Mouse (Mus musculus) neural tube, embryonic 13.5 days (tissue): ENCODE results near the gene Eef1g. TPM values are rescaled to one million over a fixed set of nuclear protein-coding genes. Genes with fewer than 3 reads are reported as not detected.

Experiments
- ATAC-seq: fragments of 200-750 bp; cut with Nextera tagmentation; 2 replicates; pipeline ENCODE4 v1.8.0; 2017; ENCODE audit warnings: low read depth, mild to moderate bottlenecking, moderate TSS enrichment, moderate library complexity
- H3K27ac ChIP-seq: fragments of 300-500 bp; sonication (generic); replicated peaks from 2 replicates; pipeline ENCODE4 v1.5.1; 2015; ENCODE audit warnings: moderate library complexity, mild to moderate bottlenecking, inconsistent platforms
- H3K27me3 ChIP-seq: fragments of 300-500 bp; sonication (generic); 2 replicates; pipeline ENCODE4 v1.6.1; 2015; ENCODE audit warnings: mild to moderate bottlenecking, inconsistent platforms
- H3K36me3 ChIP-seq: fragments of 300-500 bp; sonication (generic); 2 replicates; pipeline ENCODE4 v1.6.1; 2015; ENCODE audit warnings: mild to moderate bottlenecking, inconsistent platforms
- H3K4me1 ChIP-seq: fragments of 300-500 bp; sonication (generic); replicated peaks from 2 replicates; pipeline ENCODE4 v1.6.1; 2015; ENCODE audit warnings: inconsistent platforms
- H3K4me2 ChIP-seq: fragments of 300-500 bp; sonication (generic); 2 replicates; pipeline ENCODE4 v1.6.1; 2015; ENCODE audit warnings: inconsistent platforms, mild to moderate bottlenecking, moderate library complexity
- H3K4me3 ChIP-seq: fragments of 300-500 bp; sonication (generic); 2 replicates; pipeline ENCODE4 v1.5.1; 2015; ENCODE audit warnings: mild to moderate bottlenecking, inconsistent platforms
- H3K9ac ChIP-seq: fragments of 300-500 bp; sonication (generic); 2 replicates; pipeline ENCODE4 v1.6.1; 2015; ENCODE audit warnings: moderate library complexity, mild to moderate bottlenecking, inconsistent platforms
- H3K9me3 ChIP-seq: fragments of 300-500 bp; sonication (generic); 2 replicates; pipeline ENCODE4 v1.6.1; 2016; ENCODE audit warnings: inconsistent platforms
- WGBS: fragments of 180-500 bp; shearing (Covaris S2); methylation state at CpG from one replicate; pipeline ENCODE4 v1.1.7; 2015; 5-methylcytosine and 5-hydroxymethylcytosine counted together
- polyA plus RNA-seq: library from polyadenylated mRNA; unstranded; fragments of >200 nt; fragmentation: Nextera tagmentation; extraction: Ambion mirVana; gene quantifications from 2 replicates; pipeline ENCODE4 v1.2.1, GENCODE M21; 2015

Eef1g gene
- polyA plus RNA-seq, 1 experiment from 2014 or later, result 323 TPM

GRCm38 (mm10) chr19:8976535-8976934 is 9.7 kb downstream of the Eef1g start:
- Histone ChIP-seq H3K27ac (no peak overlapping the region), H3K9ac (no peak overlapping the region), H3K9me3 (no peaks in the 10 kb centered on the region), H3K4me2 (no peak overlapping the region), H3K4me1 (peaks cover 14% of the 10 kb centered on the region), H3K36me3 (peaks cover 93% of the 10 kb centered on the region), H3K27me3 (no peaks in the 10 kb centered on the region), H3K4me3 (no peak overlapping the region)
- WGBS, result 66% methylated on average over 3 of the region's 3 CpGs
- peak; percentile 68; the same call in 1 of the 2 replicates for ATAC-seq

DNA sequence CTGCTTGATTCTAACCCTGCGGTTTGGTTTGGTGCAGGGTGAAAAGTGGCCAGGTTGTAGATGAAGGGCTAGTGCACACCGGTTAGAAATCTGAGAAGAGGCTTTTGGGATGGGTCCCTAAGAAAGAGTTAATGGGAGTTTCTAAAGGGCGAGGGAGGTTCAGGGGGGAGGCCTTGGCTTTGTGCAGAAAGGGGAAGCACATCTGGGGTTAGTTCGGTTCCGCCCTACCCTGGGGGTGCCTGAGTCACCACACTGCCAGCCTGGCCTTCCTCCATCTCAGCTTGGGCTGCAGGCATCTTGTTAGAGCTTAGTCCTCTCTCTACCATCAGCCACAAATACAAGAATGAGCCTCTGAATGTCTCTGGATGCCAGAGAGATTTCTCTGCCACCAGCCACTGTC is 13.9 kb downstream of the Eef1g start:
- WGBS, result 47% methylated on average over 5 of the region's 5 CpGs
- H3K4me2 ChIP-seq, result no peak overlapping the region
- H3K36me3 ChIP-seq, result peaks cover 52% of the 10 kb centered on the region
- no peak for ATAC-seq
- no peaks in the 10 kb centered on the region for H3K9me3 ChIP-seq
- peak overlapping the region; percentile 72 for H3K27ac ChIP-seq
- H3K4me3 ChIP-seq, result no peak overlapping the region
- H3K4me1 ChIP-seq, result peaks cover 55% of the 10 kb centered on the region
- no peak overlapping the region for H3K9ac ChIP-seq
- H3K27me3 ChIP-seq, result no peaks in the 10 kb centered on the region

DNA sequence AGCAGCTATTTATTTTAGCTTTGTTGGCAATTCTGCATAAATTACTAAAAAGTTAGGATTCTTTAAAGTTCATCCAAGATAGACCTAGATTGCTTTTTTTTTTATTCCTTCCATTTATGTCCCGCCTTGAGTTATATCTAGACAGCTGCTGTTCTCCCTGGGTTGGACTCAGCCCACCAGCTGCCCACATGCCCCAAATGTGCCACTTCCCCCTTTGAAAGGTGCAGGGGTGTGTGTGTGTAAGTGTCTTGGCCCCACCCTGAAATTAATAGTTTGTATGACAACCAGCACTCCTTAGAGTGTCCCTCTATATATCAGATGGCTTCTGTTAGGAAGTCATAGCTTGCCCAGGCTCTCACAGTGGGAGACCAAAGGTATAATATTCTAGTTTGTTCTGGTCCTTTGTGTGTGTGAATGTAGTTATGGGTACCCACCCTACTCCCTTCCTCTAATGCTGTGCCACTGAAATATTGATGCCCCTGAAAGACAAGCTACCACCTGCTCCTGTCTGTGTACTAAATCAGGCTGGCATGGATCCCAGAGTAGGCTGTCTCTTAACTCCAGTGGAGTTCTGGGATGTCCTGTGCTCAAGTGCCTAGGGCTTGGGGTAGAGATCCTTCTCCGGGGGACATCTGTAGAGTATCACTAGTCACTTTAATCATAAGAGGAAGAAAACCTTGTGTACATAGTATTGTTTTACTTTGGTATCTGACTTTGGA is 14.8 kb downstream of the Eef1g start:
- 0 out of 2 replicates have a peak, but pooled peaks have one; percentile 16 for ATAC-seq
- Histone ChIP-seq H3K4me3 (no peak overlapping the region), H3K9ac (no peak overlapping the region), H3K4me1 (peaks cover 56% of the 10 kb centered on the region), H3K27me3 (no peaks in the 10 kb centered on the region), H3K27ac (peak overlapping the region; percentile 72), H3K36me3 (peaks cover 45% of the 10 kb centered on the region), H3K4me2 (no peak overlapping the region), H3K9me3 (no peaks in the 10 kb centered on the region)
- 64% methylated on average over 2 of the region's 2 CpGs for whole genome bisulfite sequencing

DNA sequence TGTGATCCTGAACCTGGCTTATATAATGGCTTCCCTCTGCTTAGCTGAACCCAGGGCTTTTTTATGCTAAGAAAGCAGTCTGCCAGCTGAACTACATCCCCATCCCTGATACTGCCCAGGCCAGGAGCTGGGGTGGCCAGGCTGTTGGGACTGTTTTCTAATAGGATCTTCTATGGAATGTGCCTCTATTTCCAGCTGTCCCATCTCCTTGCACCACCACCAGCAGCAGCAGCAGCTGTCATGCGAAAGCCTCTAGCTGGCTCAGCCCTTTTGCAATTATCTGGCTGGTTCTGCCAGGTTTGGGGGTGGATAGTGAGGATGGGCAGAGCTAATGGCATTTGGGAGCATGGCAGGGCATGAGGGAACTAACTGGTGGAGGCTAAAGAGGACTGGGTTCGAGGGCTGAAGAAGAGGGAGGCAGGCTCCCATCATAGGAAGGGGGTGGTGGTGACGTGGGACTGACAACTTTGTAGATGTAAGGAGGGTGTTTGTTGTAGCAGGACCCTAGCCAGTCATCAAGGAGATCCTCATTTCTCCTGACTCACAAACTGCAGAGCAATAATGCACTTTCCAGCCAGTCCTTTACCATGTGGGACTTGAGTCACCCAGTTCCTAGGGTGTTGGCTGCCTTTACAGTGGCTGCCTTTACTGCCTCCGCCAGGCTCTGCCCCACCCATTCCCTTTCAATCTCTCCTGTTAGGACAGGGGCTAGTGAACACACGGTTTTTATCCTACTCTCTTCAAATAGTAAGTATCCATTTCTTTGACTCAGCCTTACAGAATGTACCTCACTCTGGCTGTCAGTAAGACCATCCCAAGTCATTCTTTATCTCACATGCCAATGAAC is 15.7 kb downstream of the Eef1g start:
- H3K9ac ChIP-seq, result no peak overlapping the region
- 41% methylated on average over 5 of the region's 5 CpGs for WGBS
- H3K4me1 ChIP-seq, result peaks cover 56% of the 10 kb centered on the region
- H3K4me2 ChIP-seq, result no peak overlapping the region
- no peak for ATAC-seq
- peaks cover 35% of the 10 kb centered on the region for H3K36me3 ChIP-seq
- H3K27me3 ChIP-seq, result peaks cover 5% of the 10 kb centered on the region
- H3K4me3 ChIP-seq, result no peak overlapping the region
- H3K27ac ChIP-seq, result peak overlapping the region; percentile 72
- H3K9me3 ChIP-seq, result no peaks in the 10 kb centered on the region

DNA sequence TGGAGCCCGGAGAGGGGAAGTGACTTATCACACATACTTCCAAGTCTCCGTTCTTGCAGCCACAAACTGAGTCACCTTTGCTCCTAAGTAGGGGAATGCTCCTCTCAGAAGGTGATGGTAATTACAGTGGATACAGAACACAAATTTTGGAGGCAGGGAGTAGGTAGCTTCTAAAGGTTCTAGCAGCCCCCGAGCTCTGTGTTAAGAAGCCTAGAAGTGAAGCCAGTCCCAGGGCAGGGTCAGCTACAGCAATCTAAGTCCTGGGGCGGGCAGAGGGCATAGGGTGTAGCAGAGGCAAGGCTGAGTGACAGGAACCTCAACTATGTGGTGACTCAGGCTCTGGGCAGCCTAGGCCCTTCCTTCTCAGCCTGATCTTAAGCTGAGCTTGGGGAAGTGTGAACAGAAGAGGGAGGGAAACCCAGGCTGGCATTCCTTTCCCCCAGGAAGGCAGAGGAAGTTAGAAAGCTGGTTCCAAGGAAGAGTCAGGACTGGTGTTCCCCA is 16.4 kb downstream of the Eef1g start:
- Histone ChIP-seq H3K9me3 (no peaks in the 10 kb centered on the region), H3K4me3 (no peak overlapping the region), H3K4me2 (no peak overlapping the region), H3K27me3 (peaks cover 12% of the 10 kb centered on the region), H3K9ac (no peak overlapping the region), H3K36me3 (peaks cover 29% of the 10 kb centered on the region), H3K4me1 (peaks cover 56% of the 10 kb centered on the region), H3K27ac (0 out of 2 replicates have a peak overlapping the region, but pooled peaks have one; percentile 72)
- 60% methylated on average over 4 of the region's 4 CpGs for WGBS
- ATAC-seq, result no peak

GRCm38 (mm10) chr19:8984255-8984868 is 17.5 kb downstream of the Eef1g start:
- Histone ChIP-seq H3K9ac (peak overlapping the region; percentile 41; the same call in 1 of the 2 replicates), H3K4me2 (peak overlapping the region; percentile 33), H3K4me1 (peaks cover 63% of the 10 kb centered on the region), H3K4me3 (no peak overlapping the region), H3K9me3 (no peaks in the 10 kb centered on the region), H3K27me3 (peaks cover 24% of the 10 kb centered on the region), H3K27ac (peak overlapping the region; percentile 67), H3K36me3 (peaks cover 17% of the 10 kb centered on the region)
- ATAC-seq, result peak; percentile 71
- WGBS, result 7% methylated on average over 7 of the region's 7 CpGs

- Histone ChIP-seq H3K27ac (no peak overlapping the region), H3K4me2 (no peak overlapping the region), H3K36me3 (peaks cover 2% of the 10 kb centered on the region), H3K27me3 (peaks cover 39% of the 10 kb centered on the region), H3K4me3 (no peak overlapping the region), H3K9ac (no peak overlapping the region), H3K4me1 (peaks cover 71% of the 10 kb centered on the region), H3K9me3 (no peaks in the 10 kb centered on the region)
- no peak for ATAC-seq
- WGBS, result 70% methylated on average over 5 of the region's 5 CpGs
These were observed 19.1 kb downstream of the Eef1g start for GRCm38 (mm10) chr19:8985891-8986290.

- no peak for ATAC-seq
- Histone ChIP-seq H3K36me3 (no peaks in the 10 kb centered on the region), H3K4me1 (peaks cover 64% of the 10 kb centered on the region), H3K9me3 (no peaks in the 10 kb centered on the region), H3K9ac (no peak overlapping the region), H3K4me2 (no peak overlapping the region), H3K4me3 (no peak overlapping the region), H3K27me3 (peaks cover 57% of the 10 kb centered on the region), H3K27ac (no peak overlapping the region)
- 45% methylated on average over 2 of the region's 2 CpGs for WGBS
These were observed 21.0 kb downstream of the Eef1g start for GRCm38 (mm10) chr19:8987816-8988215.

- peak overlapping the region; percentile 73 for H3K9ac ChIP-seq
- no peak for ATAC-seq
These were observed 21.7 kb downstream of the Eef1g start for GRCm38 (mm10) chr19:8988346-8989065.

DNA sequence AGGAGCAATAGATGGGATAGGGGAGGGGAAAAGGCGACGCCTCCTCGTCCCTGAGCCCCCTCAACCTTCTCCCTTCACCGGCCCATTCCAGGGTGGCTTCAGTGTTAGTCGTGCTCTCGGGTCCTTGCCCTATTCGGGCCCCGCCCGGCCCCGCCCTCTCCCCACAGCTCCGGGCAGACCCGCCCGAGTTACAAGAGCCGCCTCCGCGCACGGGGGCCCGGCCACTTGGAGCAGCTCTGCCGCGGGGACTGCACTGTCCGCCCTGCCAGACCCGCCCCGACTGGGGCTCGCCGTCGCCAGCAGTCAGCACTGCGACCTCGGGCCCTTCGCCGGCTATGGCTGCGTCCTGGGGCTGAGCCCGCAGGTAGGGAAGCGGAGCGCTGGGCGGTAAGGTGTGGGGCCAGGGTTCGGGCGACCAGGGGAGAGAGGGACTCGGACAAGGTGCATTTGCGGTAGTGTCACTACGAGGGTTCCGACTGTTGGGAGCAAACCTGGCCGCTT is 22.3 kb downstream of the Eef1g start, which contains the start of gene Ahnak:
Gene Ahnak, plus strand, starts transcription at position 219 of the 501 bp plus-strand sequence.
- H3K9me3 ChIP-seq, result no peaks in the 10 kb centered on the region
- peak within 1 kb of the TSS; percentile 68 for H3K4me2 ChIP-seq
- peak within 1 kb of the TSS; percentile 20 for H3K27ac ChIP-seq
- peak within 1 kb of the TSS; percentile 73 for H3K9ac ChIP-seq
- ATAC-seq, result no peak; the same call in 1 of the 2 replicates
- WGBS, result under 1% methylated on average over 42 of the region's 42 CpGs
- H3K4me1 ChIP-seq, result peaks cover 51% of the 10 kb centered on the region
- peaks cover 57% of the 10 kb centered on the region for H3K27me3 ChIP-seq
- H3K4me3 ChIP-seq, result peak within 1 kb of the TSS; percentile 46
- no peaks in the 10 kb centered on the region for H3K36me3 ChIP-seq

More at GRCm38 (mm10) chr19:8988346-8989065, 21.7 kb downstream of the Eef1g start:
- Histone ChIP-seq H3K9me3 (no peaks in the 10 kb centered on the region), H3K27ac (no peak overlapping the region), H3K27me3 (peaks cover 57% of the 10 kb centered on the region), H3K36me3 (no peaks in the 10 kb centered on the region), H3K4me2 (peak overlapping the region; percentile 68), H3K4me1 (peaks cover 57% of the 10 kb centered on the region), H3K4me3 (peak overlapping the region; percentile 46)
- 12% methylated on average over 15 of the region's 15 CpGs for whole genome bisulfite sequencing
